Mouse (Mus musculus) intestine, postnatal 0 days (tissue): ENCODE results near the gene Tbc1d9. TPM values are rescaled to one million over a fixed set of nuclear protein-coding genes. Genes with fewer than 3 reads are reported as not detected.

Source experiments
- ATAC-seq: fragments of 200-750 bp; cut with Nextera tagmentation; 2 replicates; pipeline ENCODE4 v1.8.0; 2017; ENCODE audit warnings: mild to moderate bottlenecking, moderate TSS enrichment, moderate library complexity
- H3K27ac ChIP-seq: fragments of 300-500 bp; sonication (generic); 2 replicates; pipeline ENCODE4 v1.5.1; 2014; ENCODE audit warnings: mild to moderate bottlenecking, low read depth, low read length, moderate library complexity
- H3K27me3 ChIP-seq: fragments of 300-500 bp; sonication (generic); replicated peaks from 2 replicates; pipeline ENCODE4 v1.6.1; 2014; ENCODE audit warnings: low read length, mixed read lengths; ENCODE audit not compliant: control insufficient read depth, insufficient read depth
- H3K36me3 ChIP-seq: fragments of 300-500 bp; sonication (generic); 2 replicates; pipeline ENCODE4 v1.6.1; 2014; ENCODE audit warnings: mild to moderate bottlenecking, moderate library complexity; ENCODE audit not compliant: control insufficient read depth, insufficient read depth
- H3K4me1 ChIP-seq: fragments of 300-500 bp; sonication (generic); replicated peaks from 2 replicates; pipeline ENCODE4 v1.6.1; 2014; ENCODE audit warnings: antibody characterized with exemption, low read length, mixed read lengths; ENCODE audit not compliant: control insufficient read depth, insufficient read depth
- H3K4me2 ChIP-seq: fragments of 300-500 bp; sonication (generic); replicated peaks from 2 replicates; pipeline ENCODE4 v1.6.1; 2014; ENCODE audit warnings: low read depth, mild to moderate bottlenecking, moderate library complexity
- H3K4me3 ChIP-seq: fragments of 300-500 bp; sonication (generic); 2 replicates; pipeline ENCODE4 v1.5.1; 2014; ENCODE audit warnings: low read depth, low read length
- H3K9ac ChIP-seq: fragments of 300-500 bp; sonication (generic); 2 replicates; pipeline ENCODE4 v1.6.1; 2014; ENCODE audit warnings: mild to moderate bottlenecking, low read depth, low read length
- H3K9me3 ChIP-seq: fragments of 300-500 bp; sonication (generic); 2 replicates; pipeline ENCODE4 v1.6.1; 2016; ENCODE audit warnings: mixed run types; ENCODE audit not compliant: control insufficient read depth
- CTCF ChIP-seq: sonication (generic); IDR thresholded peaks from 2 replicates; pipeline ENCODE4 v1.5.1; 2016; ENCODE audit warnings: low read depth, mild to moderate bottlenecking, control low read depth, antibody characterized with exemption, moderate library complexity
- WGBS: fragments of 180-500 bp; shearing (Covaris S2); extraction: QIAGEN DNeasy Blood & Tissue Kit; methylation state at CpG from one replicate; pipeline ENCODE4 v1.1.7; 2014; 5-methylcytosine and 5-hydroxymethylcytosine counted together
- polyA plus RNA-seq: library from polyadenylated mRNA; unstranded; fragments of >200 nt; fragmentation: Nextera tagmentation; extraction: Ambion mirVana; gene quantifications from 2 replicates; pipeline ENCODE4 v1.2.1, GENCODE M21; 2015

The Tbc1d9 gene
- polyA plus RNA-seq, 1 experiment from 2014 or later: 1.7 TPM

DNA sequence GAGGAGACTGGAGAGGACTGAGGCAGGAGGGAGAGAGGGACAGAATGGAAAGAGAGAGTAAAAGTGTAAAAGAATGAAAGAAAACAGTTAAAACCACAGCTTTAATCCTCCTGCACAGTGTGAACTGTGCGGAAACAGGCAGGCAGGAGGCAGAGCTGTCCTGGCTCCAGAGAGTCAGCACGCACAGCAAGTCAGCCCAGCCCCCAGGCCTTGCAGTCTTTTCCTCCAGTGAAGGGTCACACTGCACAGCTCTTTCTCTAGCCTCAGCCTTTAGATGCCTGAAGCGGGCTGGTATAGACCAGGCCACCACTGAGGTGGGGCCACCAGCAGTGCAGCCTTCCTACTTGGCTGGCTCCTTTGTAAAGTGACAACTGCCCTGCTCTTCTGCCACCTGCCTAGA is 155.4 kb downstream of the Tbc1d9 start:
- WGBS: 97% methylated on average over 3 of the region's 3 CpGs
- H3K36me3 ChIP-seq: peaks cover 46% of the 10 kb centered on the region
- no peaks in the 10 kb centered on the region for H3K27me3 ChIP-seq
- no peak for ATAC-seq
- no peaks in the 10 kb centered on the region for H3K4me1 ChIP-seq
- H3K4me2 ChIP-seq: no peak overlapping the region
- no peak overlapping the region for H3K4me3 ChIP-seq
- no peak overlapping the region for H3K9ac ChIP-seq
- no peak for TF ChIP-seq CTCF
- no peak overlapping the region for H3K27ac ChIP-seq
- H3K9me3 ChIP-seq: no peaks in the 10 kb centered on the region

DNA sequence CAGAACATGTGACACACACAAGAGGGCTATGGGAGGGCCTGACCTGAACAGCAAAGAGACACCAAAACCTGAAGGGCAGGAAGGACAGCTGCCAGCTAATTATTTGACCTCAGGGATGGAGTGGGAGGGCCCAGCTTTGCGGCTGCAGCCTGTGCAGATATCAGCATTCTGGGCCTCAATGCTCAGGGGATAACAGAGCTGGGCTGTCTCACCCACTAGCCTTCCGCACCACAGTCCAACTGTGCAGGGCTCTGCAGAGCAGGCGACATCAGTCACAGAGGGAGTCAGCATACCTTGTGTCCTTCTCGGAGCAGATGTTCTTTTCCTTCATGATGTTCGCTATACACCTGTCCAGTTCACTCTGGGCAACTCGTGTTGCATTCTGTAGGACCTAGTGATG is 157.2 kb downstream of the Tbc1d9 start:
- 91% methylated on average over 6 of the region's 6 CpGs for WGBS
- no peak overlapping the region for H3K9ac ChIP-seq
- no peak overlapping the region for H3K4me3 ChIP-seq
- H3K36me3 ChIP-seq: peaks cover 33% of the 10 kb centered on the region
- no peak overlapping the region for H3K27ac ChIP-seq
- no peaks in the 10 kb centered on the region for H3K9me3 ChIP-seq
- H3K4me2 ChIP-seq: no peak overlapping the region
- TF ChIP-seq CTCF: no peak
- H3K4me1 ChIP-seq: no peaks in the 10 kb centered on the region
- H3K27me3 ChIP-seq: no peaks in the 10 kb centered on the region
- no peak for ATAC-seq

Other genes starting within 250 kb of the Tbc1d9 start
- 0.77 and 1.5 TPM in 2 replicates for gene Gm10645, start 818 bp downstream of the Tbc1d9 start, polyA plus RNA-seq
- gene Ucp1, start 125.0 kb downstream of the Tbc1d9 start, polyA plus RNA-seq: not detected in 2 replicates
- 5.6 and 6.3 TPM in 2 replicates for gene Elmod2, start 167.1 kb downstream of the Tbc1d9 start, polyA plus RNA-seq
- not detected in 2 replicates for gene Mgat4d, start 183.1 kb downstream of the Tbc1d9 start, polyA plus RNA-seq
- gene Clgn, start 224.5 kb downstream of the Tbc1d9 start, polyA plus RNA-seq: 0.13 and 0.18 TPM in 2 replicates